Mouse (Mus musculus): ENCODE data around the gene Gbgt1. TPM values are rescaled to one million over a fixed set of nuclear protein-coding genes. Genes with fewer than 3 reads are reported as not detected.

The Gbgt1 gene
- total RNA-seq, 2 experiments from 2014 or later, result 1.4 to 2.1 TPM

DNA sequence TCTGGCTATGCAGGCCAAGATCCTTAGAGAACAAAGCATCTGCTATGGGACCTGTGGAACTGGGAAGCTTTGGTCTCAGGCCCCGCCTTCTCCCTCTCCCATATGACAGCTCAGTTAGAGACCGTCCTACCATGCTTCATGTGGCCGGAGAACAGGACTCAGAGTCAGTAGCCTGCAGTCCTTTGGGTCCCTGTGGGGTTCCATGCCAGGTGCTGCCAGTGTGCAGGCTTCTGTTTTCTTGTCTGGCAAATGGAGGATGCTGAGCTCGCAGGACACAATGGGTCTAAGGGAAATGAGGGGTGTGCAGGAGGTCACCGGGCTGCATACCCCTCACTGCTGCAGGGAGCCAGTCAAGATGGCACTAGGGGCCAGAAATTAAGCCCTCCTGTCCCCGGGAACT lies 49.9 kb downstream of the Gbgt1 start:
- no peak for DNase-seq (ENCODE audit: low spot score in 2 of 2)

DNA sequence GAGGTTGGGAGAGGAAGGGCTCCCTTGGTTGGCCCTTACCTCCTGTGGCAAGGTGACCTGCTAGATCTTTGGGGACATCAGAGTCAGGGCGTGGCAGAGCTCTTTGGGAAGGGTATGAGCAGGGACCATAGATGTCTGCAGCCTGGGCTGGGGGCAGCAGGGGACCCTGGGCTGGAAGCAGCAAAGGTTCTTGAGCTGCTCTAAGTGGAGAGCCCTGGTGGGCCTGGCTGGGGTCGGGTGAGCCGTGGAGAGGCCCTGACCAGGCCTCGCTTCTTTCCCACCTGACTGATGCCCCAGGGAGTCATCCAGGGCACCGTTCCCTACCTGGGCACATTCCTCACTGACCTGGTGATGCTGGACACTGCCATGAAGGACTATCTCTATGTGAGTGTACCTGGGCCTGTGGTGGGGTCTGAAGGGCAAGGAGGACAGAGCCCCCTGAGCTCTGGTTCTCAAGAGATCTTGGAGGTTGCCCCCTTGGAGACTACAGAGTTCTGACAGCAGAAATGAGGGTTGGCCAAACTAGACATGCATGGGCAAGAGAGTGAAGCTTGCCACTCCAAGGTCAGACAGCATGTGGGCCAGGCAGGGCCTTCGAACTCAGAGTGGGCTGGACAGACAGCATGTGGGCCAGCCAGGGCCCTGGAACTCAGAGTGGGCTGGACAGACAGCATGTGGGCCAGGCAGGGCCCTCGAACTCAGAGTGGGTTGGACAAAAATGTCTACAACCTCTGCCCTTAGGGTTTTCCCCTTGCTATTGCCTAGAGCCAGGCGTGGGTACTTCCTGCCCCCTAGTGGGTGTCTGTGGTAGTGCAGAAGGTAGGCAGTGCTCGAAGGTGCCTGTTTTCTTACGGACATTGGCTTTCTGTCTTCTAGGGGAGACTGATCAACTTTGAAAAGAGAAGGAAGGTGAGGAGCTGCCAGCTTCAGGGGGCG lies 50.8 kb downstream of the Gbgt1 start:
- peak; percentile 77 to 80 for DNase-seq (ENCODE audit: low spot score in 2 of 2)

DNA sequence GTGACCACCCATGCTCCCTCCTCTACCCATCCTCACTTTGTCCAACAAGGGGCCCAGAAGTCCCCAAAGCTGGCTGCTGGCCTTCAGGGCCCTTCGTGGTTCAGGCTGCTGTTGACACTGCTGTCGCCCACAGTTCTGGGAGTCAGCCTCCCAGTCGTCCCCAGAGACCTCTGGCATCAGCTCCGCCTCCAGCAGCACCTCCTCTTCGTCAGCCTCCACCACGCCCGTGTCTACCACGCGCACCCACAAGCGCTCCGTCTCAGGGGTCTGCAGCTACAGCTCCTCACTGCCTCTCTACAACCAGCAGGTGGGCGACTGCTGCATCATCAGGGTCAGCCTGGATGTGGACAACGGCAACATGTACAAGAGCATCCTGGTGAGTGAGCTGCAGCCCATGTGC lies 52.5 kb downstream of the Gbgt1 start:
- DNase-seq (ENCODE audit: low spot score in 2 of 2), result no peak

DNA sequence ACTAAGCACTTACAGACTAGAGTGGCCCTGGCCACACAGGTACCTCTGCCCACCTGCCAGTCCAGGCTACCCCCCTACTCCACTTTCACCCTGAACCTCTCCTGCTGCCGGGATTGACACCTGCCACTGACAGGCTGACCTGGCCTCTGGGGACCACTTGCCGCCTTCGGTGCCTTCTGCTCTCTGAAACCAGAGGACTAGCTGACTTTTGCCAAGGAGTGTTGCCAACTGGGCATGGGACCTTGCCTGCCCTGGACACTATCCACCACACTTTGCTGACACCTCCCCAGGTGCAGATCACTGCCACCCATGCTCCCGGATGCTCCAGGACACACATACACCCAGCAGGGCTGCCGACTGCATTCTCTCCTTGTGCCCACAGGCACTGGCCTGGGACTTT lies 55.6 kb downstream of the Gbgt1 start:
- DNase-seq (ENCODE audit: low spot score in 2 of 2), result no peak

Other genes with a start within 250 kb of the Gbgt1 start
- 10 to 100 TPM; 14.1 to 15.4 TPM for gene Ppp1r26, start 50.1 kb upstream of the Gbgt1 start, total RNA-seq (2021)
- gene 1700007K13Rik, start 30.6 kb upstream of the Gbgt1 start, total RNA-seq (2021), result 1 to 10 TPM; 3.3 to 6.8 TPM
- gene Mrps2, start 28.8 kb upstream of the Gbgt1 start, total RNA-seq (2021), result 10 to 100 TPM; 36.8 to 37.3 TPM
- gene Gm10134, start 9.2 kb downstream of the Gbgt1 start, total RNA-seq (2021), result not detected
- 100 to 1,000 TPM; 150 to 155 TPM for gene Ralgds, start 16.2 kb downstream of the Gbgt1 start, total RNA-seq (2021)
- not detected for gene Cel, start 66.5 kb downstream of the Gbgt1 start, total RNA-seq (2021)
- gene Gtf3c5, start 86.9 kb downstream of the Gbgt1 start, total RNA-seq (2021), result 10 to 100 TPM; 17.0 to 18.1 TPM
- not detected for gene Gfi1b, start 125.1 kb downstream of the Gbgt1 start, total RNA-seq (2021)
- 10 to 100 TPM; 39.7 to 43.6 TPM for gene Tsc1, start 144.3 kb downstream of the Gbgt1 start, total RNA-seq (2021)
- 1 to 10 TPM in 1 of 2 experiments, not detected in 1; 2.0 TPM for gene Spaca9, start 202.8 kb downstream of the Gbgt1 start, total RNA-seq (2021)
- gene Ak8, start 203.3 kb downstream of the Gbgt1 start, total RNA-seq (2021), result 1 to 10 TPM in 1 of 2 experiments, under 1 TPM in 1; 0.67 to 1.5 TPM

Measured in layer of hippocampus, postnatal 14 days (tissue).